14 mouse cellular contexts compared by ENCODE assay signal in genomic region chr6:135250926-135251699, GRCm38 (mm10). TPM values are rescaled to one million over a fixed set of nuclear protein-coding genes. Genes with fewer than 3 reads are reported as not detected.
DNase-seq lines count a peak whose midpoint lies in the region; ATAC-seq lines count a peak whose summit lies in the region.
"Had no signal": no experiment of that assay in that cellular context is flagged by ENCODE, and none has a peak within 500 bp of the region (broad histone marks: within the 10 kb centered on the region; RNA-seq: fewer than 3 reads in every experiment).

No protein-coding gene starts in this region.

- DNase-seq in heart, embryonic 10.5 days (ENCODE audit: low spot score), result no peak
- no peak for DNase-seq in heart, adult 9 months (ENCODE audit: low spot score in 2 of 2)
- DNase-seq in MN1 (ENCODE audit: low spot score), result peak; percentile 15
- no peak for DNase-seq in spleen, postnatal 4 days (ENCODE audit: low spot score in 2 of 2)
- DNase-seq in cerebellum, adult 8-10 months, result no peak
- DNase-seq in layer of hippocampus, postnatal 25 days (ENCODE audit: extremely low spot score in 1 of 2, low spot score in 1 of 2), result no peak
- DNase-seq: cerebellum, postnatal 25 days; retina, postnatal 1 day had no signal

- no peak overlapping the region for H3K9ac ChIP-seq in heart, embryonic 14.5 days (ENCODE audit: low read length)
- no peak overlapping the region for H3K9ac ChIP-seq in lung, embryonic 16.5 days (ENCODE audit: low read length)
- H3K9ac ChIP-seq: hindbrain, embryonic 15.5 days had no signal

- H3K4me1 ChIP-seq in heart, embryonic 10.5 days, result peaks cover 27% of the 10 kb centered on the region
- H3K4me1 ChIP-seq in heart, embryonic 14.5 days (ENCODE audit: control insufficient read depth in 2 of 2, insufficient read depth in 2 of 2, low read length in 2 of 2), result peaks cover 27% of the 10 kb centered on the region in 2 experiments
- H3K4me1 ChIP-seq in lung, embryonic 16.5 days (replicated peaks; ENCODE audit: control insufficient read depth, insufficient read depth, low read length), result peaks cover 29% of the 10 kb centered on the region

- no peak for ATAC-seq in heart, embryonic 14.5 days (ENCODE audit: insufficient number of reproducible peaks, insufficient read depth, low FRiP score, low read depth)
- no peak for ATAC-seq in lung, embryonic 16.5 days (ENCODE audit: low read depth)
- ATAC-seq: forebrain, embryonic 16.5 days had no signal

- peak overlapping the region; percentile 84; the same call in 1 of the 2 replicates for H3K27ac ChIP-seq in heart, embryonic 10.5 days
- peak overlapping the region; percentile 59 to 71 for H3K27ac ChIP-seq in heart, embryonic 14.5 days (replicated peaks in 1 of 2; ENCODE audit: control insufficient read depth in 1 of 2, insufficient read depth in 1 of 2, low read depth in 2 of 2, low read length in 2 of 2)
- peak overlapping the region; percentile 79 for H3K27ac ChIP-seq in lung, embryonic 16.5 days (ENCODE audit: low read length)
- H3K27ac ChIP-seq: hindbrain, embryonic 15.5 days had no signal

- peak overlapping the region; percentile 63; the same call in 1 of the 2 replicates for H3K4me2 ChIP-seq in heart, embryonic 14.5 days (ENCODE audit: low read length)
- H3K4me2 ChIP-seq in lung, embryonic 16.5 days (ENCODE audit: low read depth, low read length), result no peak overlapping the region
- H3K4me2 ChIP-seq: hindbrain, embryonic 15.5 days had no signal

- H3K27me3 ChIP-seq in heart, embryonic 10.5 days (ENCODE audit: insufficient read depth, poor library complexity, severe bottlenecking), result no peaks in the 10 kb centered on the region; the same call in 1 of the 2 replicates
- peaks cover 4% of the 10 kb centered on the region; the same call in 1 of the 2 replicates for H3K27me3 ChIP-seq in heart, embryonic 14.5 days (ENCODE audit: control insufficient read depth, insufficient read depth, low read length)
- no peaks in the 10 kb centered on the region; the same call in 1 of the 2 replicates for H3K27me3 ChIP-seq in lung, embryonic 16.5 days (ENCODE audit: control insufficient read depth, insufficient read depth, low read depth, low read length)
- H3K27me3 ChIP-seq: hindbrain, embryonic 15.5 days had no signal

- no peaks in the 10 kb centered on the region for H3K9me3 ChIP-seq in heart, embryonic 10.5 days
- peaks cover 8% of the 10 kb centered on the region; the same call in 1 of the 2 replicates for H3K9me3 ChIP-seq in heart, embryonic 14.5 days (ENCODE audit: control insufficient read depth, low read length)
- 0 out of 2 replicates have a peak, but pooled peaks cover 2% of the 10 kb centered on the region for H3K9me3 ChIP-seq in lung, embryonic 16.5 days (ENCODE audit: control insufficient read depth, low read length)
- H3K9me3 ChIP-seq: hindbrain, embryonic 15.5 days had no signal

- H3K36me3 ChIP-seq in heart, embryonic 10.5 days, result no peaks in the 10 kb centered on the region
- no peaks in the 10 kb centered on the region for H3K36me3 ChIP-seq in heart, embryonic 14.5 days (ENCODE audit: control insufficient read depth, insufficient read depth, low read length)
- no peaks in the 10 kb centered on the region for H3K36me3 ChIP-seq in lung, embryonic 16.5 days (ENCODE audit: control insufficient read depth, insufficient read depth, low read length)
- H3K36me3 ChIP-seq: hindbrain, embryonic 15.5 days had no signal

- no peak overlapping the region for H3K4me3 ChIP-seq in heart, embryonic 10.5 days
- H3K4me3 ChIP-seq in heart, embryonic 14.5 days (ENCODE audit: control insufficient read depth in 1 of 2, insufficient read depth in 1 of 2, low read depth in 1 of 2, low read length in 2 of 2), result no peak overlapping the region
- H3K4me3 ChIP-seq in lung, embryonic 16.5 days (ENCODE audit: low read length), result no peak overlapping the region; the same call in 1 of the 2 replicates
- H3K4me3 ChIP-seq: hindbrain, embryonic 15.5 days had no signal

- 64% methylated on average over 19 of the region's 19 CpGs for WGBS in heart, embryonic 10.5 days
- WGBS in heart, embryonic 14.5 days, result 64% methylated on average over 19 of the region's 19 CpGs
- WGBS in lung, embryonic 16.5 days, result 53% methylated on average over 19 of the region's 19 CpGs

RNA-seq across cellular contexts. Expression of gene Gsg1, which starts 3.0 kb away (rescaled TPM):
- 0.47 and 3.9 TPM in 2 replicates for polyA plus RNA-seq in heart, embryonic 10.5 days (2016; fragmentation: Nextera tagmentation; extraction: Ambion mirVana)
- polyA plus RNA-seq in heart, embryonic 14.5 days (2014; fragmentation: Nextera tagmentation; extraction: Ambion mirVana), result 0.71 and 0.74 TPM in 2 replicates
- 7.0 and 7.6 TPM in 2 replicates for polyA plus RNA-seq in lung, embryonic 16.5 days (2015; fragmentation: Nextera tagmentation; extraction: Ambion mirVana)
- not detected for total RNA-seq in layer of hippocampus, postnatal 25 days (2021)
- total RNA-seq: liver, adult 2 months had no signal
- polyA plus RNA-seq: hindbrain, embryonic 15.5 days had no signal

RNA-seq across cellular contexts. Expression of gene Hebp1, which starts 53.3 kb away (rescaled TPM):
- polyA plus RNA-seq in heart, embryonic 10.5 days (2016; fragmentation: Nextera tagmentation; extraction: Ambion mirVana), result 20.7 and 21.2 TPM in 2 replicates
- 2.5 and 9.2 TPM in 2 replicates for polyA plus RNA-seq in heart, embryonic 14.5 days (2014; fragmentation: Nextera tagmentation; extraction: Ambion mirVana)
- polyA plus RNA-seq in lung, embryonic 16.5 days (2015; fragmentation: Nextera tagmentation; extraction: Ambion mirVana), result 11.4 and 18.4 TPM in 2 replicates
- 10 to 100 TPM; 68.8 to 86.0 TPM for total RNA-seq in layer of hippocampus, postnatal 25 days (2021)

RNA-seq across cellular contexts. Expression of gene Fam234b, which starts 53.3 kb away (rescaled TPM):
- polyA plus RNA-seq in heart, embryonic 10.5 days (2016; fragmentation: Nextera tagmentation; extraction: Ambion mirVana), result 9.8 and 11.6 TPM in 2 replicates
- polyA plus RNA-seq in heart, embryonic 14.5 days (2014; fragmentation: Nextera tagmentation; extraction: Ambion mirVana), result 7.9 and 8.9 TPM in 2 replicates
- 22.8 and 26.0 TPM in 2 replicates for polyA plus RNA-seq in lung, embryonic 16.5 days (2015; fragmentation: Nextera tagmentation; extraction: Ambion mirVana)
- total RNA-seq in layer of hippocampus, postnatal 25 days (2021), result 100 to 1,000 TPM; 156 to 157 TPM

RNA-seq across cellular contexts. Expression of gene Pbp2, which starts 59.1 kb away (rescaled TPM):
- polyA plus RNA-seq in heart, embryonic 10.5 days (2016; fragmentation: Nextera tagmentation; extraction: Ambion mirVana), result 0.16 TPM in 1 of 2 replicates, not detected in the other
- not detected in 2 replicates for polyA plus RNA-seq in heart, embryonic 14.5 days (2014; fragmentation: Nextera tagmentation; extraction: Ambion mirVana)
- 0.15 and 0.49 TPM in 2 replicates for polyA plus RNA-seq in lung, embryonic 16.5 days (2015; fragmentation: Nextera tagmentation; extraction: Ambion mirVana)
- not detected for total RNA-seq in layer of hippocampus, postnatal 25 days (2021)
- total RNA-seq: liver, adult 2 months; monocyte, adult 5-6 weeks had no signal
- polyA plus RNA-seq: forebrain, embryonic 16.5 days; liver, adult 2 months had no signal
